Mouse (Mus musculus): ENCODE measurements at regions not wholly inside any gene's neighbourhood (a gene's known extent, or its start where the extent isn't known, plus 50 kb on each side); places are given as distances from the start of the nearest gene placed in this dataset.

GRCm38 (mm10) chr14:76615603-76616366, 59.1 kb upstream of the Serp2 start:
- in situ Hi-C loops (cut with MboI; ENCODE audit: low pct_unique_long_range_greater_than_20kb in 1 of 2, low sequenced_read_pairs in 2 of 2, unreplicated experiment in 1 of 2), result no loop called here

- in situ Hi-C loops (cut with MboI; ENCODE audit: low pct_unique_long_range_greater_than_20kb in 1 of 2, low sequenced_read_pairs in 2 of 2, unreplicated experiment in 1 of 2), result no loop called here
Observed at GRCm38 (mm10) chr14:76615182-76615581, 58.5 kb upstream of the Serp2 start.

DNA sequence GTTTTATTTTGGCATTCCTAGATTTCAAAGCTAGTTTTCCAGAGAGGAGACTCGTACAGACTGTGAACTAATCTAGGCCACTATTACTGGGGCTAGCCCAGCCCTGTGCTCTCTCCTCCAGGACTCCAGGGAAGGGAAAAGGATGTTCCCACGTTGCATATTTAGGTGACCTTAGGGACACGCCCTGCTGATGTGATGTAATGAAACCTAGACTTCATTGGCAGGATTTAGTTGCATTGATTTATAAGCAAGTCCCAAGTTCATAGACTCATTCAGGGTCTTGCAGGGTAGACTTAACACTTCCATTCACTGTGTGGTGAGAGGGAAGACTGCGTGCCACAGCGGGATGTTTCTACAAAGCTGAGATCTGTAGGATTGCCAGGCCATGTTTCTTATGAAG, 58.0 kb upstream of the Serp2 start:
- in situ Hi-C loops (cut with MboI; ENCODE audit: low pct_unique_long_range_greater_than_20kb in 1 of 2, low sequenced_read_pairs in 2 of 2, unreplicated experiment in 1 of 2), result no loop called here

DNA sequence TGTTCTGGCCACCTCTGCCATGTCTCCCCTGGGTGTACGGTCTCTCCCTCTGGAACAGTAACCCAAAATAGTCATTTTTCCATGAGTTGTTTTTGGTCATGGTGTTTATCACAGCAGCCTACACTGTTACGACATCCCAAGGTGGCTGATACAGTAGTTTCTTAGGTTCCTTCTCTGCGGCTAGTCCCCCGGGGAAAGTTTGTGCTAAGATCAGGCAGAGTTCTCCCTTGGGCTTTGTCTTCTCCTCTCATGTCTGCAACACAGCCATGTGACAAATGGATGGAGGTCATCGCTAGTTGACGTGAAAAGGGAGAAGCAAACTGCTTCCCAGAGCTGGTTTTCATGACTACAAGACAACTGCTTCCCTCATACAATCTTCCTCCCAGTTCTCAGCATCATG, 56.9 kb upstream of the Serp2 start:
- in situ Hi-C loops (cut with MboI; ENCODE audit: low pct_unique_long_range_greater_than_20kb in 1 of 2, low sequenced_read_pairs in 2 of 2, unreplicated experiment in 1 of 2), result no loop called here

- in situ Hi-C loops (cut with MboI; ENCODE audit: low pct_unique_long_range_greater_than_20kb in 1 of 2, low sequenced_read_pairs in 2 of 2, unreplicated experiment in 1 of 2), result no loop called here
Observed at GRCm38 (mm10) chr14:76610429-76611378, 54.0 kb upstream of the Serp2 start.
